Mouse (Mus musculus) liver, adult 2 months (tissue): ENCODE results near the gene Sorbs1. TPM values are rescaled to one million over a fixed set of nuclear protein-coding genes. Genes with fewer than 3 reads are reported as not detected.

Experiments used
- DNase-seq: peaks from one replicate; pipeline ENCODE4 v3.0.0-alpha.2; 2011; ENCODE audit warnings: low read depth, low spot score; ENCODE audit errors: extremely low read depth
- H3K27ac ChIP-seq: fragments of 200-500 bp; replicated peaks from 2 replicates; pipeline ENCODE4 v1.5.1; 2012; ENCODE audit warnings: low read depth, mild to moderate bottlenecking, control low read depth, inconsistent platforms, low read length; ENCODE audit not compliant: insufficient read depth
- H3K27me3 ChIP-seq: fragments of 200-500 bp; 2 replicates; pipeline ENCODE4 v1.6.1; 2012; ENCODE audit warnings: mild to moderate bottlenecking, moderate library complexity, low read length, inconsistent platforms; ENCODE audit not compliant: control insufficient read depth, insufficient read depth
- H3K36me3 ChIP-seq: fragments of 200-500 bp; 2 replicates; pipeline ENCODE4 v1.6.1; 2012; ENCODE audit warnings: low read length, inconsistent platforms; ENCODE audit not compliant: control insufficient read depth, insufficient read depth
- H3K4me1 ChIP-seq: fragments of 200-500 bp; 2 replicates; pipeline ENCODE4 v1.6.1; 2011; ENCODE audit warnings: low read length; ENCODE audit not compliant: control insufficient read depth, insufficient read depth
- H3K4me3 ChIP-seq: fragments of 200-500 bp; 2 replicates; pipeline ENCODE4 v1.5.1; 2011; ENCODE audit warnings: low read depth, mild to moderate bottlenecking, control low read depth, low read length, moderate library complexity; ENCODE audit not compliant: insufficient read depth
- H3K79me2 ChIP-seq: fragments of 200-500 bp; 2 replicates; pipeline ENCODE4 v1.6.1; 2012; ENCODE audit warnings: inconsistent platforms, mild to moderate bottlenecking, low read length, moderate library complexity; ENCODE audit not compliant: control insufficient read depth, insufficient read depth
- H3K9ac ChIP-seq: fragments of 200-500 bp; 2 replicates; pipeline ENCODE4 v1.6.1; 2012; ENCODE audit warnings: low read depth, mild to moderate bottlenecking, control low read depth, inconsistent platforms, low read length
- CTCF ChIP-seq: fragments of 200-500 bp; IDR thresholded peaks from 2 replicates; pipeline ENCODE4 v1.5.1; 2011; ENCODE audit warnings: low read depth, low read length, control low read depth
- POLR2A ChIP-seq: fragments of 200-500 bp; IDR thresholded peaks from 2 replicates; pipeline ENCODE4 v1.6.1; 2011; ENCODE audit warnings: low read length, control low read depth; ENCODE audit not compliant: insufficient read depth; ENCODE audit errors: extremely low read depth
- WGBS: fragments of 180-500 bp; shearing (Covaris S2); methylation state at CpG from one replicate; pipeline ENCODE4 v1.1.7; 2018; 5-methylcytosine and 5-hydroxymethylcytosine counted together
- polyA plus RNA-seq: library from polyadenylated mRNA; depleted of rRNA; stranded (reverse); fragments of >200 nt; gene quantifications from 2 replicates; pipeline ENCODE4 v1.2.3, GENCODE M21; 2012
- total RNA-seq: library from RNA; depleted of rRNA; stranded (reverse); fragments of >200 nt; gene quantifications from 2 replicates; pipeline ENCODE4 v1.2.3, GENCODE M21; 2014

Sorbs1 gene
- total and polyA plus RNA-seq, 2 experiments: 12.0 to 41.0 TPM

GRCm38 (mm10) chr19:40471526-40472245, 41.9 kb downstream of the Sorbs1 start:
- H3K4me3 ChIP-seq: no peak overlapping the region
- H3K4me1 ChIP-seq: peaks cover 21% of the 10 kb centered on the region
- peaks cover 31% of the 10 kb centered on the region; the same call in 1 of the 2 replicates for H3K79me2 ChIP-seq
- peak overlapping the region; percentile 5 for H3K9ac ChIP-seq
- DNase-seq: peak; percentile 94
- TF ChIP-seq CTCF: no peak
- TF ChIP-seq POLR2A: no peak
- no peaks in the 10 kb centered on the region for H3K36me3 ChIP-seq
- peak overlapping the region; percentile 75 for H3K27ac ChIP-seq
- H3K27me3 ChIP-seq: no peaks in the 10 kb centered on the region
- WGBS: 10% methylated on average over 10 of the region's 10 CpGs

DNA sequence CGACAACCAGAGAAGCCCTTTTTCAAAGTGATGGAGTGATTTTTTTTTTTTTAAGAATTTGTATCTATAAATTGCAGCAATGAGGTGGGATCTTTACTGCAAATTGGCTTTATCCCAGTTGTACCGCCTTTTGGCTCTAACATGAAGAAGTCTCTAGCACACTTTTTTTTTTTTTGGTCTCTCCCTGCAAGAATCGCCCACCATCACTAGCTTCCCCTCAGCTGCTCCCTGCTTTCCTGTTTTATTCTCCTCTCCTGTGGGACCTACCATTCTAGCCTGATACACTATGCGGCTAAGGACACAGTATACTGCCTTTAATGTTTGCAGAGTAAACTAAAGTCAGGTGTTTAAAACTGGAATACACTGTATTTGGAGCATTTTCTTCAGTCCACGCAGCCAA, 43.8 kb downstream of the Sorbs1 start:
- TF ChIP-seq POLR2A (no peak), CTCF (no peak)
- peaks cover 14% of the 10 kb centered on the region for H3K4me1 ChIP-seq
- no peak overlapping the region for H3K9ac ChIP-seq
- WGBS: 71% methylated on average over 5 of the region's 5 CpGs
- H3K27ac ChIP-seq: no peak overlapping the region
- no peak overlapping the region for H3K4me3 ChIP-seq
- no peaks in the 10 kb centered on the region for H3K27me3 ChIP-seq
- no peaks in the 10 kb centered on the region for H3K36me3 ChIP-seq
- no peak for DNase-seq
- H3K79me2 ChIP-seq: peaks cover 28% of the 10 kb centered on the region; the same call in 1 of the 2 replicates

GRCm38 (mm10) chr19:40468308-40468707, 45.3 kb downstream of the Sorbs1 start:
- H3K4me1 ChIP-seq: peaks cover 25% of the 10 kb centered on the region
- no peak overlapping the region for H3K27ac ChIP-seq
- peak; percentile 48 for DNase-seq
- H3K9ac ChIP-seq: no peak overlapping the region
- WGBS: 66% methylated on average over 3 of the region's 3 CpGs
- H3K27me3 ChIP-seq: no peaks in the 10 kb centered on the region
- no peak for TF ChIP-seq POLR2A
- TF ChIP-seq CTCF: no peak
- no peak overlapping the region for H3K4me3 ChIP-seq
- no peaks in the 10 kb centered on the region for H3K36me3 ChIP-seq
- peaks cover 24% of the 10 kb centered on the region; the same call in 1 of the 2 replicates for H3K79me2 ChIP-seq

DNA sequence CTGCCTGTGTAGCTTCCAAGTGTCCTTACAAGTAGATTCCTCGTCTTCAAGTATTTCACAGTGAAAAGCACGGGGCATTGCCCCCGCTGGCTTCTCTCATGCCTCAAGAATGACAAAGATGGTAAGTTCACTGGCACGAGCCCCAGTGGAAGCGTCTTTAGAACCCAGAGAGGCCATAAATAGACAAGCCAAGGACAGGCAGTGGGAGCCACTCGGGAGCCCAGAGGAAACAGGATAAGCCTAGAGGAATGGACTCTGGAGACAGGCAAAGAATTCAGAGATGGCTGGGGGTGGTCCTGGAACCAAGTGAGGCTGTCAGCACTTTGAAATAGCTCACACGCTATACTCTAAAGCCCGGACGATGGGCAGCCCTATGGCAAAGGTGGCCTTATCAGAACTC, 45.8 kb downstream of the Sorbs1 start:
- Histone ChIP-seq H3K27ac (no peak overlapping the region), H3K79me2 (peaks cover 27% of the 10 kb centered on the region; the same call in 1 of the 2 replicates), H3K4me1 (peaks cover 26% of the 10 kb centered on the region), H3K4me3 (no peak overlapping the region), H3K9ac (no peak overlapping the region), H3K36me3 (no peaks in the 10 kb centered on the region), H3K27me3 (no peaks in the 10 kb centered on the region)
- TF ChIP-seq POLR2A (no peak), CTCF (no peak)
- 86% methylated on average over 9 of the region's 9 CpGs for whole genome bisulfite sequencing
- peak; percentile 30 for DNase-seq

- Histone ChIP-seq H3K79me2 (peaks cover 33% of the 10 kb centered on the region; the same call in 1 of the 2 replicates), H3K4me3 (no peak overlapping the region), H3K36me3 (no peaks in the 10 kb centered on the region), H3K9ac (no peak overlapping the region), H3K27me3 (no peaks in the 10 kb centered on the region), H3K4me1 (peaks cover 21% of the 10 kb centered on the region), H3K27ac (no peak overlapping the region)
- DNase-seq: no peak
- no peak for TF ChIP-seq CTCF
- no peak for TF ChIP-seq POLR2A
- WGBS: 93% methylated on average over 3 of the region's 3 CpGs
Measured at GRCm38 (mm10) chr19:40465339-40465738, 48.2 kb downstream of the Sorbs1 start.

DNA sequence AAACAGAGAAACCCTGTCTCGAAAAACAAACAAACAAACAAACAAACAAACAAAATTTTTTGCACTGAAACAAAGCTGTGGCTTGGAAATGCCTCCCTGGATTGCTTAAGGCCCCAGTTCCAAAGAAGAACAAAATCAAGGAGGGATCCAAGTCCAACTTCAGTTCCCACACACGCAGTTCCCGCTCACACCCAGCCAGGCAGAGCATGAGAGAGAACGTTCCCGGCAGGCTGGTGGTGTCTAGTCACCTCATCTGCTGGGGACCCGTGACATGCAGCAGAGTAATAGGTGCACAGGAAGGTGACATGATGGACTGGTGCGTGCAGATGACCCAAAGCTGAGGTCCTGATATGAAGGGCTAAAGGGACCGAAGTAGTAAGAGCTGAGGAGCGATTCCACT, 49.2 kb downstream of the Sorbs1 start:
- no peaks in the 10 kb centered on the region for H3K27me3 ChIP-seq
- DNase-seq: peak; percentile 56
- no peaks in the 10 kb centered on the region for H3K36me3 ChIP-seq
- H3K4me1 ChIP-seq: peaks cover 21% of the 10 kb centered on the region
- H3K4me3 ChIP-seq: no peak overlapping the region
- TF ChIP-seq POLR2A (no peak), CTCF (no peak)
- H3K79me2 ChIP-seq: peaks cover 31% of the 10 kb centered on the region; the same call in 1 of the 2 replicates
- WGBS: 69% methylated on average over 9 of the region's 9 CpGs
- H3K27ac ChIP-seq: peak overlapping the region; percentile 42; the same call in 1 of the 2 replicates
- no peak overlapping the region for H3K9ac ChIP-seq
